Mouse (Mus musculus): ENCODE data around the gene Cdh22. TPM values are rescaled to one million over a fixed set of nuclear protein-coding genes. Genes with fewer than 3 reads are reported as not detected.

The Cdh22 gene
- polyA plus RNA-seq, 1 experiment from 2014 or later: 20.8 TPM

GRCm38 (mm10) chr2:165091433-165091965 lies 143.2 kb downstream of the Cdh22 start:
- H3K9me3 ChIP-seq: no peaks in the 10 kb centered on the region
- no peaks in the 10 kb centered on the region for H3K36me3 ChIP-seq (replicated peaks)
- no peak overlapping the region for H3K4me3 ChIP-seq
- no peak overlapping the region for H3K4me2 ChIP-seq
- no peak for ATAC-seq (replicated peaks)
- H3K9ac ChIP-seq: no peak overlapping the region
- 0 out of 2 replicates have a peak, but pooled peaks cover 3% of the 10 kb centered on the region for H3K27me3 ChIP-seq (replicated peaks)
- 71% methylated on average over 8 of the region's 8 CpGs for WGBS
- peaks cover 27% of the 10 kb centered on the region for H3K4me1 ChIP-seq
- H3K27ac ChIP-seq: 0 out of 2 replicates have a peak overlapping the region, but pooled peaks have one; percentile 1

- Histone ChIP-seq H3K4me2 (no peak within 1 kb of the TSS), H3K27me3 (replicated peaks) (0 out of 2 replicates have a peak, but pooled peaks cover 3% of the 10 kb centered on the region), H3K4me1 (peaks cover 18% of the 10 kb centered on the region; the same call in 1 of the 2 replicates), H3K9ac (no peak within 1 kb of the TSS), H3K36me3 (replicated peaks) (no peaks in the 10 kb centered on the region), H3K27ac (peak within 1 kb of the TSS; percentile 60), H3K4me3 (no peak within 1 kb of the TSS), H3K9me3 (no peaks in the 10 kb centered on the region)
- 82% methylated on average over 2 of the region's 2 CpGs for WGBS
- ATAC-seq (replicated peaks): no peak
Measured at GRCm38 (mm10) chr2:165090650-165091049, 144.0 kb downstream of the Cdh22 start, which contains the start of gene 1700025C18Rik. 1700025C18Rik (minus strand) TSS chr2:165090750.

- H3K9ac ChIP-seq: no peak overlapping the region
- peak overlapping the region; percentile 60 for H3K27ac ChIP-seq
- no peak overlapping the region for H3K4me2 ChIP-seq
- H3K4me3 ChIP-seq: no peak overlapping the region
- H3K4me1 ChIP-seq: peaks cover 18% of the 10 kb centered on the region; the same call in 1 of the 2 replicates
- H3K9me3 ChIP-seq: no peaks in the 10 kb centered on the region
- 35% methylated on average over 14 of the region's 14 CpGs for WGBS
- H3K27me3 ChIP-seq (replicated peaks): 0 out of 2 replicates have a peak, but pooled peaks cover 3% of the 10 kb centered on the region
- no peaks in the 10 kb centered on the region for H3K36me3 ChIP-seq (replicated peaks)
- peak; percentile 31; the same call in 1 of the 2 replicates for ATAC-seq (replicated peaks)
Measured at GRCm38 (mm10) chr2:165089470-165089869, 145.2 kb downstream of the Cdh22 start.

DNA sequence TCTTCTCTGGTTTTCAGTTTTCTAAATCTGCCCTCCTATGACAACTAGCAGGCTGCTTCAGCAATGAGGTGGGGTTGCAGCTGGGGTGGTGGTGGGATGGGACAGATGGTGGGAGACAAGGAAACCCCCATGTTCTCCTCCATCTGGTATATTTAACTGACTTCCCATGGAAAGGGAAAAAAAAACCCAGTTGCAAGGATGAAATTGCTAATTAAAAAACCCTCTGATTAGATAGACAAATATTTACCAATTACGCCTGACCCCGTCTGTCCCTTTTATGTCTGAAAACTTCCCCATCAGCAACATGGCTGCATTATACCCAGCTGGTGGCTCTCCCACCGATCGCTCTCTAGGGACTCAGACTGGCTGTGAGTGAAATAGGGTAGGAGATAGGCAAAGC lies 148.0 kb downstream of the Cdh22 start:
- Histone ChIP-seq H3K4me1 (peaks cover 11% of the 10 kb centered on the region; the same call in 1 of the 2 replicates), H3K27ac (0 out of 2 replicates have a peak overlapping the region, but pooled peaks have one; percentile 15), H3K27me3 (replicated peaks) (no peaks in the 10 kb centered on the region), H3K9me3 (no peaks in the 10 kb centered on the region), H3K4me3 (no peak overlapping the region), H3K36me3 (replicated peaks) (no peaks in the 10 kb centered on the region), H3K9ac (no peak overlapping the region), H3K4me2 (no peak overlapping the region)
- ATAC-seq (replicated peaks): no peak
- 79% methylated on average over 4 of the region's 4 CpGs for WGBS

GRCm38 (mm10) chr2:165081257-165081656 lies 153.4 kb downstream of the Cdh22 start:
- Histone ChIP-seq H3K27me3 (replicated peaks) (peaks cover 8% of the 10 kb centered on the region), H3K4me3 (no peak overlapping the region), H3K36me3 (replicated peaks) (no peaks in the 10 kb centered on the region), H3K9ac (no peak overlapping the region), H3K27ac (no peak overlapping the region), H3K9me3 (no peaks in the 10 kb centered on the region), H3K4me1 (peaks cover 31% of the 10 kb centered on the region), H3K4me2 (no peak overlapping the region)
- 15% methylated on average over 7 of the region's 7 CpGs for WGBS
- ATAC-seq (replicated peaks): no peak

DNA sequence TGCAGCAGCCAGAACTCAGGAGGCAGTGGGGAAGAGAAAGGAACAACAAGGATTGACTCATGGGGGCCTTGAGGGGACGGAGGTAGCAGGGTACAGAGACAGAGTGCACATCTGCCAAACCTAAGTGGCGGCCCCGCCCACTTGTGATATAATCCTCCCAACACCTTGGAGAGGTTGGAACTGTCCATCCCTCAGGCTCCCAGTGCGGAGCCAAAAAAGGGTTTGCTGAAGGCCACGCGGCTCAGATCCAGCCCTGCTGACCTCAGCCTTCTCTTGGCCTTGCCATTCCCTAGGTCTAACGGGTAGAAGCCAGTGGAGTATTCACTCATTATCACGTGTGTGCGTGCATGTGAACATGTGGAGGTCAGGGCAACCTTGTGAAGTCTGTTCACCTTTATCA lies 154.0 kb downstream of the Cdh22 start:
- H3K4me1 ChIP-seq: peaks cover 37% of the 10 kb centered on the region
- no peaks in the 10 kb centered on the region for H3K9me3 ChIP-seq
- H3K36me3 ChIP-seq (replicated peaks): no peaks in the 10 kb centered on the region
- no peak overlapping the region for H3K4me2 ChIP-seq
- WGBS: 42% methylated on average over 9 of the region's 9 CpGs
- peaks cover 8% of the 10 kb centered on the region for H3K27me3 ChIP-seq (replicated peaks)
- H3K27ac ChIP-seq: no peak overlapping the region
- H3K9ac ChIP-seq: no peak overlapping the region
- H3K4me3 ChIP-seq: no peak overlapping the region
- no peak for ATAC-seq (replicated peaks)

DNA sequence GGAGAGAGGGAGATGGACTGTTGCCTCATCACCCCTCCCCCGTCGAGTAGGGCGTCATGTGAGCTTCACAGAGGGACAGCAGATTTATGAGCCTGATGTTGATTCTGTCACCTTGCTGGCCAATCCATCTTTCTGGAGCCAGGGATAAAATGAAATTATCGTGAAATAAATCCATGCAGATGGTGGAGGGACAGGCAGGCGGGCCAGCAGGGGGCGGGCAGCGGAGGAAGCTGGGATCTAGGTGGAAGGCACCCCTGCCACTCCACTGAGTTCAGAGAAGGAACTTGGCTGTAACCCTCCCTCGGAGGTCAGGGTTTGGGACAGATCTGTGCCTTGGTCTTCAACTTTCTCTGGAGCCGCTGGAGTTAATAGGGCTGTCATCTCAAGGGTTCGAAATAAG lies 156.0 kb downstream of the Cdh22 start:
- WGBS: 31% methylated on average over 10 of the region's 10 CpGs
- H3K27ac ChIP-seq: no peak overlapping the region
- H3K9me3 ChIP-seq: no peaks in the 10 kb centered on the region
- no peak overlapping the region for H3K4me2 ChIP-seq
- peaks cover 14% of the 10 kb centered on the region for H3K27me3 ChIP-seq (replicated peaks)
- no peaks in the 10 kb centered on the region for H3K36me3 ChIP-seq (replicated peaks)
- peaks cover 38% of the 10 kb centered on the region for H3K4me1 ChIP-seq
- H3K4me3 ChIP-seq: no peak overlapping the region
- ATAC-seq (replicated peaks): no peak
- no peak overlapping the region for H3K9ac ChIP-seq

DNA sequence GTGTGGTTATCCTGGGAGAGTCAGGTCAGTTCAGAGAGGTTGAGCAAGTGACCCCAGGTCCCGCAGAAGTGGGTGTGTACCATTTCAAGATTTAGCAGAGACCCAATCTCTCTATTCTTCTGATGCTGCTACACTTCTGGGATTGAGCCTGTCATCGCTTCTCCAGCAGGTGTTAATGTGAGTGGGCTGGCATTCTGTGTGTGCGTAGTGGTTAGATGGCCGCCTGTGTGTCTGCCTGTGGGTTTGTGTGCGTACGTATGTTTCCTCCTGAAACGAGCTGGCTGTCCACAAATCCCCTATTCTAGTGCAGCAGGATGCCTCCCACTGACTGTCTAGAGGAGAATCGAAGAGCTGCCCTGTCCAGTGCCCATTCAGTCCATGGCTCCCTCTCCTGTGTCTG lies 156.6 kb downstream of the Cdh22 start:
- Histone ChIP-seq H3K27me3 (replicated peaks) (peaks cover 14% of the 10 kb centered on the region), H3K4me2 (no peak overlapping the region), H3K27ac (no peak overlapping the region), H3K36me3 (replicated peaks) (no peaks in the 10 kb centered on the region), H3K9me3 (no peaks in the 10 kb centered on the region), H3K9ac (no peak overlapping the region), H3K4me3 (no peak overlapping the region), H3K4me1 (peaks cover 43% of the 10 kb centered on the region)
- 63% methylated on average over 8 of the region's 8 CpGs for WGBS
- no peak for ATAC-seq (replicated peaks)

DNA sequence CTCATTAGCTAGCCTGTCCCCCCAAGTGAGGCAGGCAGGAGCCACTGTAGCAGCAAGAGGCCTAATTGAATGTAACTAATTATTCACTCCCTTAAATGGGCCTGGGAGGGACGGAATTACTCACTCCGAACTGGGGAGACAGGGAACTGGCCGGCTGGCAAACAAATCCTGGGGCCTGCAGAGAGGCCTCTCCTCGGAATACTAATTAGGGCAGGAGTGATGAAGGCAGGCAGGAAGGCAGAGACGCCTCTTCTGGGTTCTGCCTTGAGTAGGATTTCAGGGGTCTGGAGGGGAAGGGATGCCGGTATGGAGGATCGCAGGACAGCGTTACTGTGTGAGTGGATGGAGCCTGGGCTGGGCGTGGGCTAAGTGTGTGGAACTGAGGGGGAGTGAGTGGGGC lies 157.6 kb downstream of the Cdh22 start:
- no peak overlapping the region for H3K9ac ChIP-seq
- no peak overlapping the region for H3K4me3 ChIP-seq
- H3K27ac ChIP-seq: peak overlapping the region; percentile 61
- no peaks in the 10 kb centered on the region for H3K36me3 ChIP-seq (replicated peaks)
- H3K4me2 ChIP-seq: peak overlapping the region; percentile 19; the same call in 1 of the 2 replicates
- peak; percentile 26 for ATAC-seq (replicated peaks)
- H3K9me3 ChIP-seq: no peaks in the 10 kb centered on the region
- H3K27me3 ChIP-seq (replicated peaks): peaks cover 14% of the 10 kb centered on the region
- H3K4me1 ChIP-seq: peaks cover 43% of the 10 kb centered on the region
- WGBS: 5% methylated on average over 9 of the region's 9 CpGs

DNA sequence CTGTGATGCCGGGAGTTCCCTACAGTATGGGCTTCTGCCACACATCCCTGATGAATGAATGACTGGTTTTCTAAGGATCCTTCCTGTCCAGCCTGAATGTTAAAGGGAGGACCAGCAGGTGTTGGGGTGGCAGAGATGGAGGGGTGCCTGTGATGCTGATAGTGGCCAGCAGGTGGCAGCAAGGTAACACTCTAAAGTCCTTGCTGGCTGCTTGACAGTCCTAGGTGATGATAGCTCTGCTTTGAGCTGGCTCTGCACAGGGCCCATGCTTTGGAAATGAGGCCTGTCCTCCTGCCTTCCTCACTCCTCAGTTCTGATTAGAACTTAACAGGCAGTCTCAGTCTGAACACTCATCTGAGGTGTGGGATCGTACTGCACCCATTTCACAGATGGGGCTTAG lies 159.7 kb downstream of the Cdh22 start:
- no peak overlapping the region for H3K4me3 ChIP-seq
- H3K4me2 ChIP-seq: no peak overlapping the region
- H3K36me3 ChIP-seq (replicated peaks): no peaks in the 10 kb centered on the region
- H3K27me3 ChIP-seq (replicated peaks): 0 out of 2 replicates have a peak, but pooled peaks cover 9% of the 10 kb centered on the region
- H3K9me3 ChIP-seq: no peaks in the 10 kb centered on the region
- no peak; the same call in 1 of the 2 replicates for ATAC-seq (replicated peaks)
- H3K4me1 ChIP-seq: peaks cover 51% of the 10 kb centered on the region
- 33% methylated on average over 2 of the region's 2 CpGs for WGBS
- H3K9ac ChIP-seq: no peak overlapping the region
- H3K27ac ChIP-seq: no peak overlapping the region

DNA sequence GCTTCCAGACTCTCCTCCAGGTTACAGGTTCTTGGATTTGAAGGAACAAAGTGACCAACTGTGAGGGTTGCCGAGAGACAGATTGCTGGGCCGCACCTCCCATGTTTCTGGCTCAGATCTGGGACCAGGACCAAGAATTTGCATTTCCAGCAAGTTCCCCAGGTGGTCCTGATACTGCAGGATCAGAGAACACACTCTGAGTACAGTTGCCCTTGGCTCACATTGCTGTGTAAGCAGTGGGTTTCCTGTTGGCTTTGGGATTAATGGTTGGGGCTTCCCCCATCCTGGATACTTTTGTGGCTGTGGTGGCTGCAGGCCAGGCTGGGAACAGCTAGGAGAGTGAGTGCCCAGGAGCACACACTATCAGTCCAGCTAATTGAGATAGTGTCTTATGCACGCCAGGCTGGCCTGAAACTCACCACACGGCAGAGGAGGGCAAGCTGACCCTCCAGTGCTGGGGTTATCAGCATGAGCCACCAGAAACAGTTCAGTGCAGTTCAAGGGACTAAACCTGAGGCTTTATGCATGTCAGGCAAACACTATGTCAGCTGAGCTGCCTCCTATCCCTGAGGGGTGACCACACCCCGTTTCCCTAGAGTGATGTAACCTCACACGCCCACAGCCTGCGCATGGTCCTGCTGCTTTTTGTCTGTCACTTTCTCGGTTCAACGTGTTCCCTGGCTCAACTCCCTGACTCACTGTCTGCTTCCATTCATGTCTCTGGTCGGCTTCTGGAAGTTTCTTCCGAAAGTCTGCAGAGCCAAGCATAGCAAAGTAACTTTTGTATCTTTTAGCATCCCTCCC lies 160.4 kb downstream of the Cdh22 start:
- H3K36me3 ChIP-seq (replicated peaks): no peaks in the 10 kb centered on the region
- H3K27ac ChIP-seq: no peak overlapping the region
- H3K27me3 ChIP-seq (replicated peaks): peaks cover 9% of the 10 kb centered on the region; the same call in 1 of the 2 replicates
- H3K4me3 ChIP-seq: no peak overlapping the region
- ATAC-seq (replicated peaks): no peak
- H3K4me2 ChIP-seq: no peak overlapping the region
- H3K9ac ChIP-seq: no peak overlapping the region
- H3K9me3 ChIP-seq: no peaks in the 10 kb centered on the region
- H3K4me1 ChIP-seq: peaks cover 53% of the 10 kb centered on the region
- 49% methylated on average over 11 of the region's 11 CpGs for WGBS

DNA sequence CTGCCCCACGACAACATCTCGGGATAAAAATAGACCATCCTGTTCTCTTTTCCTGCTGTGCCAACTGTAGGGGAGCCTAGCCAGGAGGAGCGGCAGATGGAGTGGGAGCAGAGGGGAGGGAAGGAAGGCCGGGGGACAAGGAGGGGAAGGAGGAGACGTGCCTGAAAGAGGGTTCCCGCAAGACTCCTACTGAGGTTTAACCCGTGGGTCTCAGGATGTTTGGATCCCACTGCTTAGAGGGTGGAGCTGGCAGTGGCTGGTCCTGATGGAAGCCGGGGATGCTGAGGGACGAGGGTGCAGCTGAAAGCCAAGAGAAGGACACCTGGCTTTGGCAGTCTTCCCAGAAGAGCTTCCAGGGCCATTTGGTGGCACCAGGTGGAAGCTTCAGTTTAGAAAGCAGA lies 161.3 kb downstream of the Cdh22 start:
- Histone ChIP-seq H3K36me3 (replicated peaks) (no peaks in the 10 kb centered on the region), H3K4me1 (peaks cover 44% of the 10 kb centered on the region), H3K9ac (no peak overlapping the region; the same call in 1 of the 2 replicates), H3K27me3 (replicated peaks) (peaks cover 9% of the 10 kb centered on the region; the same call in 1 of the 2 replicates), H3K4me2 (no peak overlapping the region), H3K4me3 (no peak overlapping the region), H3K27ac (no peak overlapping the region), H3K9me3 (no peaks in the 10 kb centered on the region)
- ATAC-seq (replicated peaks): no peak
- 30% methylated on average over 8 of the region's 9 CpGs for WGBS
